Comparison of ENCODE assay signal across 25 mouse cellular contexts in genomic region chr4:118233886-118234285, GRCm38 (mm10). TPM values are rescaled to one million over a fixed set of nuclear protein-coding genes. Genes with fewer than 3 reads are reported as not detected.
A peak's percentile ranks its signal among the peaks of the same experiment; 100 is the strongest.
DNase-seq lines count a peak whose midpoint lies in the region; ATAC-seq and TF ChIP-seq lines count a peak whose summit lies in the region.
"Had no signal": no experiment of that assay in that cellular context is flagged by ENCODE, and none has a peak within 500 bp of the region (broad histone marks: within the 10 kb centered on the region; RNA-seq: fewer than 3 reads in every experiment).

No protein-coding gene starts in this region.

- TF ChIP-seq POLR2A in liver, adult 2 months (IDR thresholded peaks at IDR 0.05; ENCODE audit: extremely low read depth, insufficient read depth, low read length): no peak

- H3K4me1 ChIP-seq in liver, adult 2 months (ENCODE audit: control insufficient read depth, insufficient read depth, low read length): peaks cover 42% of the 10 kb centered on the region
- H3K4me1 ChIP-seq in liver, postnatal 0 days (ENCODE audit: insufficient read depth): peaks cover 12% of the 10 kb centered on the region
- H3K4me1 ChIP-seq: hindbrain, embryonic 15.5 days had no signal

- H3K9me3 ChIP-seq in liver, postnatal 0 days (ENCODE audit: low read length): no peaks in the 10 kb centered on the region
- H3K9me3 ChIP-seq: hindbrain, embryonic 10.5 days; hindbrain, embryonic 15.5 days had no signal

- H3K27ac ChIP-seq in liver, adult 2 months (replicated peaks; ENCODE audit: insufficient read depth, low read depth, low read length): no peak overlapping the region
- H3K27ac ChIP-seq in liver, postnatal 0 days (ENCODE audit: low read depth): no peak overlapping the region
- H3K27ac ChIP-seq: hindbrain, embryonic 10.5 days; hindbrain, embryonic 15.5 days had no signal

- no peak for TF ChIP-seq CTCF in liver, adult 2 months (IDR thresholded peaks at IDR 0.05; ENCODE audit: low read depth, low read length)
- no peak for TF ChIP-seq CTCF in liver, postnatal 0 days (IDR thresholded peaks at IDR 0.05; ENCODE audit: low read depth)

- H3K4me2 ChIP-seq in liver, postnatal 0 days (ENCODE audit: low read depth, low read length): no peak overlapping the region
- H3K4me2 ChIP-seq: hindbrain, embryonic 15.5 days had no signal

- H3K9ac ChIP-seq in liver, adult 2 months (ENCODE audit: low read depth, low read length): no peak overlapping the region
- H3K9ac ChIP-seq in liver, postnatal 0 days (replicated peaks): no peak overlapping the region
- H3K9ac ChIP-seq: hindbrain, embryonic 15.5 days had no signal

- no peak overlapping the region for H3K4me3 ChIP-seq in liver, adult 2 months (ENCODE audit: insufficient read depth, low read depth, low read length)
- H3K4me3 ChIP-seq in liver, postnatal 0 days (ENCODE audit: low read depth, low read length): no peak overlapping the region
- H3K4me3 ChIP-seq: erythroblast, embryonic 14.5 days; hindbrain, embryonic 10.5 days; hindbrain, embryonic 15.5 days had no signal

- H3K27me3 ChIP-seq in liver, adult 2 months (ENCODE audit: control insufficient read depth, insufficient read depth, low read length): no peaks in the 10 kb centered on the region
- no peaks in the 10 kb centered on the region for H3K27me3 ChIP-seq in liver, postnatal 0 days (ENCODE audit: insufficient read depth, low read length)
- H3K27me3 ChIP-seq: hindbrain, embryonic 15.5 days had no signal

- 59% methylated on average over 2 of the region's 2 CpGs for WGBS in liver, adult 2 months
- WGBS in liver, postnatal 0 days (ENCODE audit: insufficient replicate concordance): 59% methylated on average over 2 of the region's 2 CpGs

- ATAC-seq in liver, postnatal 0 days: peak; percentile 34; the same call in 1 of the 2 replicates
- ATAC-seq: forebrain, embryonic 16.5 days; inflammation-experienced regulatory T-cells, adult 6 months had no signal

- peak; percentile 31 for DNase-seq in adrenal gland, adult 2 months
- no peak for DNase-seq in adrenal gland, postnatal 36 days
- DNase-seq in liver, adult 2 months (ENCODE audit: extremely low read depth, low read depth, low spot score): peak; percentile 73
- DNase-seq in liver (no peak), MN1 (ENCODE audit: low spot score) (peak; percentile 55)
- DNase-seq in liver, postnatal 0 days: no peak
- DNase-seq in cerebellum, adult 11 months: no peak
- DNase-seq in thymus, postnatal 0 days (ENCODE audit: low spot score): no peak
- DNase-seq: adrenal gland, postnatal 25 days; cerebellum, postnatal 10 days; heart, postnatal 14 days; kidney, adult 9 months; kidney, postnatal 10 days; layer of hippocampus, adult 9-11 months; lung, adult 18-20 months; lung, postnatal 10 days; midbrain, embryonic 14.5 days; thymus, adult 18-20 months; thymus, postnatal 36 days had no signal

- no peak for TF ChIP-seq EP300 in liver, postnatal 0 days (IDR thresholded peaks at IDR 0.05; ENCODE audit: low read depth)

- no peaks in the 10 kb centered on the region; the same call in 1 of the 2 replicates for H3K79me2 ChIP-seq in liver, adult 2 months (ENCODE audit: control insufficient read depth, insufficient read depth, low read length)

- H3K36me3 ChIP-seq in liver, adult 2 months (ENCODE audit: control insufficient read depth, insufficient read depth, low read length): peaks cover 2% of the 10 kb centered on the region; the same call in 1 of the 2 replicates
- H3K36me3 ChIP-seq in liver, postnatal 0 days (replicated peaks; ENCODE audit: insufficient read depth, low read length): peaks cover 12% of the 10 kb centered on the region; the same call in 1 of the 2 replicates

RNA-seq across cellular contexts. Expression of gene Kdm4a, which starts 54.0 kb away (rescaled TPM):
- 10 to 100 TPM; 37.5 to 40.1 TPM for total RNA-seq in adrenal gland, adult 2 months (2021)
- polyA plus RNA-seq in adrenal gland, adult 2 months (2012; rRNA removed): 25.1 and 29.6 TPM in 2 replicates
- total RNA-seq in adrenal gland, postnatal 36 days (2021): 10 to 100 TPM; 35.7 to 43.4 TPM
- total RNA-seq in liver, adult 2 months (2014; rRNA removed): 10.5 and 14.2 TPM in 2 replicates
- polyA plus RNA-seq in liver, adult 2 months (2012; rRNA removed): 10.9 and 15.3 TPM in 2 replicates
- 7.0 and 7.2 TPM in 2 replicates for polyA plus RNA-seq in liver, postnatal 0 days (2015; fragmentation: Nextera tagmentation; extraction: Ambion mirVana)
- 29.8 and 34.0 TPM in 2 replicates for polyA plus RNA-seq in thymus, postnatal 0 days (2015; fragmentation: Nextera tagmentation; extraction: Ambion mirVana)

RNA-seq across cellular contexts. Expression of gene Ptprf, which starts 57.3 kb away (rescaled TPM):
- 10 to 100 TPM; 34.9 to 87.8 TPM for total RNA-seq in adrenal gland, adult 2 months (2021)
- polyA plus RNA-seq in adrenal gland, adult 2 months (2012; rRNA removed): 43.2 and 43.3 TPM in 2 replicates
- total RNA-seq in adrenal gland, postnatal 36 days (2021): 10 to 100 TPM; 47.2 to 91.8 TPM
- total RNA-seq in liver, adult 2 months (2014; rRNA removed): 40.1 and 67.4 TPM in 2 replicates
- polyA plus RNA-seq in liver, adult 2 months (2012; rRNA removed): 89.8 and 101 TPM in 2 replicates
- polyA plus RNA-seq in liver, postnatal 0 days (2015; fragmentation: Nextera tagmentation; extraction: Ambion mirVana): 10.3 and 11.8 TPM in 2 replicates
- polyA plus RNA-seq in thymus, postnatal 0 days (2015; fragmentation: Nextera tagmentation; extraction: Ambion mirVana): 32.2 and 33.7 TPM in 2 replicates
- total RNA-seq: monocyte, adult 5-6 weeks had no signal

Comparison
In these comparisons a context has a peak if more than half of its experiments do, and no peak if none do; other contexts are left out.
1. DNase-seq: peak in adrenal gland, adult 2 months (single experiment), liver, adult 2 months (single experiment) and MN1 (single experiment); none in adrenal gland, postnatal 36 days (0 of 2), liver (single experiment), liver, postnatal 0 days (single experiment), cerebellum, adult 11 months (single experiment) and thymus, postnatal 0 days (single experiment).